ENCODE assay signal across 25 mouse cellular contexts in the genomic region with DNA sequence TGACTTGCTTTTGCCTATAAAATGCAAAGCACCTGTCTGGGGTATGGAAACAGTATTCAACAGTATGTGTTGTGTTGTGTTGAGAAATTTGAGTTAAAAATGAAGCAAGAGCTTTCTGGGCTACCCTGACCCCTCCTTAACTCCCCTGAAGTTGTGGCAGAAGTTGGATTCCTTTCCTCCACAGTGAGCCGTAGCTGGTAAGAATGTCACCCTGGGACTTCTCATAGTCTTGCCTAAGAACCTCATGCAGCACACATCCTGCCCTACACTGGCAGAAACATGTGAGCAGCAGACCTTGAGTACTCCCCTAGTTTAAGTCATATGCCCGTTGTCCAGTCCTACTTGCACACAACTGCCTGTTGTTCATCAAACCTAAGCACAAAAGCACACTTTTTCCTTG.
"Had no signal": no experiment of that assay in that cellular context is flagged by ENCODE, and none has a peak within 500 bp of the region (broad histone marks: within the 10 kb centered on the region; RNA-seq: fewer than 3 reads in every experiment).

No protein-coding gene starts in this region.

- H3K36me3 ChIP-seq: heart, embryonic 13.5 days; heart, embryonic 15.5 days; hindbrain, embryonic 13.5 days; hindbrain, embryonic 15.5 days; intestine, embryonic 15.5 days; kidney, embryonic 15.5 days; limb, embryonic 13.5 days; limb, embryonic 15.5 days; liver, embryonic 13.5 days had no signal

- DNase-seq: gastrocnemius, adult 2 months; gastrocnemius, postnatal 10 days; gastrocnemius, postnatal 25 days; heart, adult 18-20 months; heart, postnatal 14 days; heart, postnatal 36 days; kidney, adult 18-20 months; kidney, adult 9 months; kidney, postnatal 14 days; kidney, postnatal 36 days; layer of hippocampus, adult 9-11 months; layer of hippocampus, postnatal 36 days; left cerebral cortex, postnatal 4 days; liver, embryonic 13.5 days had no signal

- H3K4me1 ChIP-seq: heart, embryonic 15.5 days; intestine, embryonic 15.5 days; limb, embryonic 13.5 days; limb, embryonic 15.5 days had no signal

- H3K27me3 ChIP-seq: heart, embryonic 13.5 days; heart, embryonic 15.5 days; hindbrain, embryonic 13.5 days; hindbrain, embryonic 15.5 days; intestine, embryonic 15.5 days; kidney, embryonic 15.5 days; limb, embryonic 13.5 days; limb, embryonic 15.5 days; liver, embryonic 13.5 days had no signal

- H3K4me3 ChIP-seq: gastrocnemius, adult 2 months; heart, embryonic 13.5 days; heart, embryonic 15.5 days; hindbrain, embryonic 13.5 days; hindbrain, embryonic 15.5 days; intestine, embryonic 15.5 days; kidney, embryonic 15.5 days; limb, embryonic 13.5 days; limb, embryonic 15.5 days; liver, embryonic 13.5 days had no signal

- ATAC-seq: inflammation-experienced regulatory T-cells, adult 6 months; intestine, embryonic 15.5 days; intestine, postnatal 0 days had no signal

- H3K27ac ChIP-seq: gastrocnemius, adult 2 months; heart, embryonic 13.5 days; heart, embryonic 15.5 days; hindbrain, embryonic 13.5 days; hindbrain, embryonic 15.5 days; intestine, embryonic 15.5 days; kidney, embryonic 15.5 days; kidney, postnatal 0 days; limb, embryonic 13.5 days; limb, embryonic 15.5 days; liver, embryonic 13.5 days had no signal

- H3K9me3 ChIP-seq: heart, embryonic 13.5 days; heart, embryonic 15.5 days; hindbrain, embryonic 13.5 days; hindbrain, embryonic 15.5 days; intestine, embryonic 15.5 days; kidney, embryonic 15.5 days; limb, embryonic 13.5 days; limb, embryonic 15.5 days; liver, embryonic 13.5 days had no signal
